Mouse (Mus musculus): ENCODE measurements around the gene Hist2h2aa2. TPM values are rescaled to one million over a fixed set of nuclear protein-coding genes. Genes with fewer than 3 reads are reported as not detected.
"Not testable (repeated sequence)": the region's sequence is repeated elsewhere in the genome, so short reads cannot be mapped to it uniquely, and the experiment has no call there.

Hist2h2aa2 gene
- total RNA-seq, 2 experiments from 2014 or later, result 239 to 244 TPM

- DNase-seq (ENCODE audit: low spot score in 2 of 2), result no peak
Measured at GRCm38 (mm10) chr3:96237904-96238511, 2.1 kb downstream of the Hist2h2aa2 start.

DNA sequence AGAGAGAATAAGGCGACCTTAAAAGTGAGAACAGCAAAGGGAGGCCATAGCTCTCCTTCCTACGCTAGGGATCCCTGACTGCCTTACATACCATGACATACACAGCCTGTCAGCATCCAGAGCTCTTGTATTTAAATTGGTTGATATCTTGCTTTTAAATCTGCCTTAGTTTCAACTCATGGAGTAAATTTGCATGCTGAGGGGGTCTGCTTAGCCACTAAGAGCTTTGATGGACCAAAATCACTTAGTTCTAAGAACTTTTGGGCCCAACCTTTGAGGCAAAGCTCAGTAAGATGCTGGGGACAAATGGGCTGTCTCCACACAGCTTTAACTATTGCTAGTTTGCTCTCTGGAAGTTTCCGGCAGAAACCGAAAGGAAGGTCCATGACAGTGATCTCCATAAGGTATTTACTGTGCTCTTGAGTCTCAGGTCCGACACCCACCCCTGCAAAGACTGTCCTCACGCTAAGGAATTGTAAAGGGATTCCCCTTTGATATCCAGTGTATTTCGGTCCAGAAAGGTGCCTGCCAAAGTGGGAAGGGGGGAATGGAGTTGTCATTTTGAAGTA, 2.7 kb downstream of the Hist2h2aa2 start:
- no peak for DNase-seq (ENCODE audit: low spot score in 2 of 2)

GRCm38 (mm10) chr3:96236834-96237334, 3.2 kb downstream of the Hist2h2aa2 start:
- DNase-seq (ENCODE audit: low spot score in 2 of 2), result no peak

GRCm38 (mm10) chr3:96235836-96236235, 4.2 kb downstream of the Hist2h2aa2 start:
- DNase-seq (ENCODE audit: low spot score in 2 of 2), result no peak

- DNase-seq (ENCODE audit: low spot score in 2 of 2), result no peak
Measured at GRCm38 (mm10) chr3:96234914-96235313, 5.2 kb downstream of the Hist2h2aa2 start.

DNA sequence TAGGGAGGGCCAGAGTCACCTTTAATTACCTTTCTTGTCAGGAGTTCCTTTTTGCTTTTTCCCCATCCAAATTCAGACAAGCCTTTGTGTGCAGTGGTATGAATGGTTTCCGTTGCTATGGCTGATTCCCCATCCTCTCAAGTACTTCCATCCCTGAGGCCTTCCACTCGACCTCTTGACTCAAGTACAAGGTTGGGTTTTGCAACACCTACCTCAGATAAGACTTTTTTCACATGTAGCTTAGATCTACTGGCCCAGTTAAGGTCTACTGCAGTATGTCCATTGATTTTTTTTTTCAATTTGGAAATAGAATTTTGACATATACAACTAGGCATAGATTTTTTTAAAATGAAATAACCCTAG, 8.3 kb downstream of the Hist2h2aa2 start:
- DNase-seq (ENCODE audit: low spot score in 2 of 2), result no peak

- no peak for DNase-seq (ENCODE audit: low spot score in 2 of 2)
Measured at GRCm38 (mm10) chr3:96230910-96231757, 8.9 kb downstream of the Hist2h2aa2 start.

DNA sequence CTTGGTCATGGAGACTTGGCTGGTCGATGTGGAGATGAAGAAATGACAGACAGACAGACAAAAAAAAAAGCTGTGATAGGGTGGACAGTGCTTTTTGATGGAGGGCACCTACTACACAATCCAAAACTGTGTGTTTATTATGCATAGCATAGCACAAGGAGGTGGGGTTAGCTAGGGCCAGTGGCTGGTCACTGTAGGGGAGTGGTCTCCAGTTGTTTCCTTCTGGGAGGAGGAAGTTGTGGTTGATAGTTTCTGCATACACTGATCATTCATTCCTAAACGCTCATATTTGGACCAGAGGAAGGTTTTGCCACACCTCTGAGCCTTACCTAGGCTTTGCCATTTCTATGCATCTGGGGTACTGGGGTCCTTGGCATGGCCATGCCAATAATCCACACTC, 9.7 kb downstream of the Hist2h2aa2 start:
- no peak for DNase-seq (ENCODE audit: low spot score in 2 of 2)

DNA sequence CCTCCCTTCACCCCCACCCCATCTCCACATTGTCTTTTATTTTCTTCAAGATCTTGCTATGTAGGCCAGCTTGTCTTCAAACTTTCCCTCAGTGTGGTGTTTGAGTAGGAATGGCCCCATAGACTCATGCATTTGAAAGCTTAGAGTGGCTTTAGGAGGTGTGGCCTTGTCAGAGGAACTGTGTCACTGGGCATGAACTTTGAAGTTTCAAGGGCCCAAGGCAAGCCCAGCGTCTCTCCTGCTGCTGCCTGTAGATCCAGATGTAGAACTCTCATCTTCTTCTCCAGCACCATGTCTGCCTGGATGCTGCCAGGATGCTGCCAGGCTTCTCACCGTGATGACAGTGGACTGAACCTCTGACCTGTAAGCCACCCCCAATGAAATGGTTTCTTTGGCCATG, 11.2 kb downstream of the Hist2h2aa2 start:
- no peak for DNase-seq (ENCODE audit: low spot score in 2 of 2)

DNA sequence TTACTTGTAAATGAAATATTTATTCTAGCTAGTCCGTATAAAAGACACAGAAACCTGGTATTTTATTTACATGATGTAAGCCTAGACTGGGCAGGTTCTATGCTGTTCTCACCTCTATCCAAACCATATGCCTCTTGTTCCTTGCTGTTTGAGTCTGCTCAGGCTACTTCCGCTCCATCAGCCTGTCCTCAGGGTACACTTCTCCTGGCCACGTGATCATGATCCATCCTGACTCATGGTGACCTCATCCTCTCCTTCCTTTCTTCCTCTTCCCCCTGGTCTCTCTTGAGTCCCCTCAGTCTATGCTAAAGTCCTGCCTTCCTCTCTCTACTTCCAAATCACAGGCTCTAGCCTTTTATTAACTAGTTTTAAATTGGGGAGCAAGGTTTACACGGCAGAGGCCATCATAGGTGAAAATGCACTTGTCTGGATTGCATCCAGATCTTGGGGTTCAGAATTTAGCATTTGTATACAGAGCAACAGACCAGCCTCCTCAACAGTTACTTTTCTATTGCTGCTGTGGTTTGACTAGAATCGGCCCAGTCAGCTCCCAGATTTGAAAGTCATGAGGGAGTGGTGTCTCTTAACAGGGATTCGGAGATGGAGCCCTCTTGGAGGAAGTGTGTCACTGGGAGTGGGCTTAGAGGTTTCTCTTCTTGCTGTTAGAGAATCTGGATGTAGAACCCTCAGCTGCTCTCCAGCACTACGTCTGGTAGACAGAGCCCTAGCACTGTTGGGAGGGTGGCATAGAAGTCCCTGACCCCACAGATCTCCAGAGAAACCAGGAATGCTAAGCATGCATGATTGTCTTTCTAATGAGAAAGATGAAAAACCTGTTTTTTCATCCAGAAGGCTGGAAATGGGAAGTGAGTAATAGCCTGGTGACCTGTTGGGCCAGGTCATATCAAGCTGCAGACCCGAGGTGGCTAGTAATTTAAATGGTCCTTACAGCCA, 13.1 kb downstream of the Hist2h2aa2 start:
- DNase-seq (ENCODE audit: low spot score in 2 of 2), result no peak

DNA sequence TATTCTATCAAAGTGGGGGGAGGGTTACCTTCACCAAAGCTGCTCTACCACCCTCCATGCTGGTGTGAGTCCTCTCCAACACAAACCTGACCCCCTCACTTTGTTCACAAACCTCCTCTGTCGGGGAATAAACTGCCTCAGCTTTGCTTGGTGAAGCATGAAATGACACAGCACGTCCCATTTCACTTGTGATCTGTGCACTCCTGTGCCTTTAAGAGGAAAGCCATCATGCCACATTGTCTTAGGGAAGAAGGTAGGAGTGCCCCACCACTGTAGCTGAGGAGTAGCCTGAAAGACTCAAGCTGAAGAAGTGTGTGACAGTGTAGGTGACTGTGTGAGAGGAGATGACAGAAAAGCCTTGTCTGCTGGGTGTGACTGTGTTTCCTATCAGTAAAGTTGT, 14.7 kb downstream of the Hist2h2aa2 start:
- DNase-seq (ENCODE audit: low spot score in 2 of 2), result no peak

DNA sequence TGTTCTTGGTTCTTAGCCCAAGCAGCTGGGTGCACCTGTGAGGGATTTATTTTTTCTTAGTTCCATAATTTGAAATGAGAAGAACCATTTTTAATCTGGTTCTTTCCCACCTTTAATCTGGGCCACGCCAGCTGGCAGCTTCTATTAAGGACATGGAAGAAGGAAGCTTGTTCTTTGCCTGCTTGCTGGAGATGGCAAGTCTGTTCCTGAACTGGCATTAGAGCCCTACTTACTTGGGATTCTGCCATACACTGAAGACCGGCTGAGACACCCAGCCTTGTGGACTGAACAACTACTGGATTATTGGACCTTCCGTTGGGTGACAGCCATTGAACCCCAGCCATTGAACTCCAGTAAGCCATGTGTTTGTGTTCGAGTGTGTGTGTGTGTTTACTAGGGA, 17.3 kb downstream of the Hist2h2aa2 start:
- DNase-seq (ENCODE audit: low spot score in 2 of 2), result no peak

- no peak for DNase-seq (ENCODE audit: low spot score in 2 of 2)
Measured at GRCm38 (mm10) chr3:96221640-96222038, 18.4 kb downstream of the Hist2h2aa2 start.

DNA sequence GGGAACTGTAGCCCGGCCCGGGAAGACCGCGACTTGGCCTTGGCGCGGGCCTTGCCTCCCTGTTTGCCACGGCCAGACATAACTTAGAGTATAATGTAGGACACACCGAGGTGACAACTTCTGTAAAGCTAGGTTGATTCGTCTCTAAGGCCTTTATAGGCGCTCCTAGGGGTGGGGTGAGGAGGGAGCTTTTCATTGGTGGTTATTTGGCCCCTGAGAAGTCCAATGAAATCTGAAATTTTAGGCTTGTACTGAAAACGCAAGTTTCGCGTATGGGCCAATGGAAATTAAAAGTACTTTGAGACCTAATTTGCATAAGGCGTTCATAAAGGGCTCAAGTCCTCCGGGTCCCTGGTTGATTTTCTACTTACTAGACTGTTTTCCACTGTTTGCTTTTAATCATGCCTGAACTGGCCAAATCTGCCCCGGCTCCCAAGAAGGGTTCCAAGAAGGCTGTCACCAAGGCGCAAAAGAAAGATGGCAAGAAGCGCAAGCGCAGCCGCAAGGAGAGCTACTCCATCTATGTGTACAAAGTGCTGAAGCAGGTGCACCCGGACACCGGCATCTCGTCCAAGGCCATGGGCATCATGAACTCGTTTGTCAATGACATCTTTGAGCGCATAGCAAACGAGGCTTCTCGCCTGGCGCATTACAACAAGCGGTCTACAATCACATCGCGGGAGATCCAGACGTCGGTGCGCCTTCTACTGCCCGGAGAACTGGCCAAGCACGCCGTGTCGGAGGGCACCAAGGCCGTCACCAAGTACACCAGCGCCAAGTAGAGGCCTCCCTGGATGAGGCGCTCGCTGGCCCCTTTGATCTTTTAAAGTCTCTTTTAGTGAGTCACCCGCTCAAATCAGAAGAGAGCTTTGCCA, 19.1 kb downstream of the Hist2h2aa2 start, which contains the start of the genes Hist2h2ac and Hist2h2be:
TSS of gene Hist2h2ac (minus strand) at position 116 of the 875 bp plus-strand sequence.
TSS of gene Hist2h2be (plus strand) at position 355 of the 875 bp plus-strand sequence.
- peak; percentile 75 to 85 for DNase-seq (ENCODE audit: low spot score in 2 of 2)

DNA sequence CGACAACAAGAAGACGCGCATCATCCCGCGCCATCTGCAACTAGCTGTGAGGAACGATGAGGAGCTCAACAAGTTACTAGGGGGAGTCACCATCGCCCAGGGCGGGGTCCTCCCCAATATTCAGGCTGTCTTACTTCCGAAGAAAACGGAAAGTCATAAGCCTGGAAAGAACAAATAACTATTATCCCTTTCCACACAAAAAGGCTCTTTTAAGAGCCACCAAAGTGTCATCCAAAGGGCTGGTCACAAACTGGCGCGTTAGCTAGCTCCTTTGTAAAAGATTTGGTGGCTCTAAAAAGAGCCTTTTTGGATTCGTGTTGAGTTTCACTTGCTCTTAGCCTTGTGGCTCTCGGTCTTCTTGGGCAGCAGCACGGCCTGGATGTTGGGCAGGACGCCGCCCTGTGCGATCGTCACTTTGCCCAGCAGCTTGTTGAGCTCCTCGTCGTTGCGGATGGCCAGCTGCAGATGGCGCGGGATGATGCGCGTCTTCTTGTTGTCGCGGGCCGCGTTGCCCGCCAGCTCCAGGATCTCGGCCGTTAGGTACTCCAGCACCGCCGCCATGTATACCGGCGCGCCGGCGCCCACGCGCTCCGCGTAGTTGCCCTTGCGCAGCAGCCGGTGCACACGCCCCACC, 19.8 kb downstream of the Hist2h2aa2 start:
- DNase-seq (ENCODE audit: low spot score in 2 of 2), result not testable (repeated sequence)

- DNase-seq (ENCODE audit: low spot score in 2 of 2), result peak; percentile 53 to 77
Measured at GRCm38 (mm10) chr3:96219661-96220130, 20.4 kb downstream of the Hist2h2aa2 start, which contains the start of the genes Bola1 and Hist2h2ab. TSS of gene Bola1 (minus strand) at chr3:96219709. TSS of gene Hist2h2ab (plus strand) at chr3:96219865.

- DNase-seq (ENCODE audit: low spot score in 2 of 2), result peak in 1 of 2 experiments; percentile 20
Measured at GRCm38 (mm10) chr3:96219191-96219641, 20.9 kb downstream of the Hist2h2aa2 start.

GRCm38 (mm10) chr3:96209242-96209641, 30.8 kb downstream of the Hist2h2aa2 start:
- no peak for DNase-seq (ENCODE audit: low spot score in 2 of 2)

DNA sequence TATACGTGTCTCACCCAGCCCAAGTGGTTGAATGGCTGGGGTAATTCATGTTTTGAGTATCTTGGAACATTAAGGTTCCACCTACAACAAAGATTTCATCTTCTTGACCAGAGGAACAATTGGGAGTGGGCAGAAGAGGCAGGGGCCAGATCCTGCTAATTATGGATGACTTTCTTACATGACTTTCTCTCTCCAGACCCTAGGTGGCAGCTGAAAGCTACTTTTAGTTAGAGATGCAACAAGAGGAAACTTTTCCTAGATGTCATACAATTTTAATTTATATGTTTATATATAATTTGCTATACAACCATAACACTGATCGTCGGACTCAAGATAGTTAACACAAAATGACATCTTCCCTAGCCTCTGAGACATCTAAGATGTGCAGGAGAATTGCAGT, 32.3 kb downstream of the Hist2h2aa2 start:
- no peak for DNase-seq (ENCODE audit: low spot score in 2 of 2)

All from left cerebral cortex, adult 18-20 months (tissue).